Mouse (Mus musculus) MEL (cell line): Measurements from ENCODE around the gene Wasl.

Experiments
- CTCF ChIP-seq, 3 experiments: IDR thresholded peaks in 2 of 3; conservative IDR thresholded peaks in 1 of 3; 2 replicates each; pipeline ENCODE4 v1.5.1; 2011 to 2012; ENCODE audit warnings: low read length in 3 of 3, low read depth in 2 of 3, mild to moderate bottlenecking in 2 of 3, improper control_type of control experiment in 1 of 3, inconsistent platforms in 1 of 3, mixed read lengths in 1 of 3, moderate library complexity in 1 of 3; ENCODE audit not compliant: control insufficient read depth in 1 of 3, insufficient read depth in 1 of 3, poor library complexity in 1 of 3, severe bottlenecking in 1 of 3
- EP300 ChIP-seq, 2 experiments: IDR thresholded peaks; 2 replicates each; pipeline ENCODE4 v1.6.1; 2011; ENCODE audit warnings: improper control_type of control experiment in 2 of 2, low read length in 2 of 2, low read depth in 1 of 2, mild to moderate bottlenecking in 1 of 2
- ETS1 ChIP-seq: IDR thresholded peaks from 2 replicates; pipeline ENCODE4 v1.6.1; 2012; ENCODE audit warnings: low read depth, mild to moderate bottlenecking, inconsistent platforms, low read length, improper control_type of control experiment, moderate library complexity
- MAFK ChIP-seq: IDR thresholded peaks from 2 replicates; pipeline ENCODE4 v1.6.1; 2011; ENCODE audit warnings: low read depth, mild to moderate bottlenecking, low read length, improper control_type of control experiment, borderline replicate concordance
- MAX ChIP-seq: IDR thresholded peaks from 2 replicates; pipeline ENCODE4 v1.6.1; 2011; ENCODE audit warnings: low read length, improper control_type of control experiment
- NRF1 ChIP-seq: IDR thresholded peaks from 2 replicates; pipeline ENCODE4 v1.6.1; 2014; ENCODE audit warnings: low read depth, mild to moderate bottlenecking, inconsistent platforms, low read length, improper control_type of control experiment, moderate library complexity; ENCODE audit not compliant: poor library complexity, insufficient read depth, severe bottlenecking
- POLR2A ChIP-seq, 2 experiments: IDR thresholded peaks; 2 replicates each; pipeline ENCODE4 v1.6.1; 2011 to 2012; ENCODE audit warnings: low read length in 2 of 2, mild to moderate bottlenecking in 2 of 2, control low read depth in 1 of 2, improper control_type of control experiment in 1 of 2, low read depth in 1 of 2, moderate library complexity in 1 of 2; ENCODE audit not compliant: control insufficient read depth in 1 of 2, insufficient read depth in 1 of 2, poor library complexity in 1 of 2
- POLR2AphosphoS2 ChIP-seq: IDR thresholded peaks from 2 replicates; pipeline ENCODE4 v1.6.1; 2011; ENCODE audit warnings: low read length, improper control_type of control experiment
- POLR2AphosphoS5 ChIP-seq: IDR thresholded peaks from 2 replicates; pipeline ENCODE4 v1.6.1; 2012; ENCODE audit warnings: low read depth, borderline replicate concordance, mild to moderate bottlenecking, inconsistent platforms, low read length, moderate library complexity, mixed read lengths
- TAL1 ChIP-seq: IDR thresholded peaks from 2 replicates; pipeline ENCODE4 v1.6.1; 2012; ENCODE audit warnings: mild to moderate bottlenecking, inconsistent platforms, low read length, moderate library complexity, mixed read lengths

- TF ChIP-seq NRF1 (no peak), MAFK (no peak), POLR2A (IDR thresholded peaks at IDR 0.05; ENCODE audit: control insufficient read depth in 1 of 2, insufficient read depth in 1 of 2, low read depth in 1 of 2, low read length in 2 of 2, poor library complexity in 1 of 2) (no peak), ETS1 (no peak), EP300 (IDR thresholded peaks at IDR 0.05; ENCODE audit: low read depth in 1 of 2, low read length in 2 of 2) (no peak), POLR2AphosphoS5 (no peak), POLR2AphosphoS2 (no peak), CTCF (IDR thresholded peaks at IDR 0.05 in 2 of 3, conservative IDR thresholded peaks at IDR 0.05 in 1 of 3; ENCODE audit: control insufficient read depth in 1 of 3, insufficient read depth in 1 of 3, low read depth in 2 of 3, low read length in 3 of 3, poor library complexity in 1 of 3, severe bottlenecking in 1 of 3) (no peak), MAX (no peak), TAL1 (no peak)
Measured at GRCm38 (mm10) chr6:24571126-24571525, 93.7 kb downstream of the Wasl start.
